Mouse (Mus musculus) kidney, adult 2 months (tissue): ENCODE results near the gene Olfr1451. TPM values are rescaled to one million over a fixed set of nuclear protein-coding genes. Genes with fewer than 3 reads are reported as not detected.
"Not testable (repeated sequence)": the region's sequence is repeated elsewhere in the genome, so short reads cannot be mapped to it uniquely, and the experiment has no call there.

ENCODE experiments used
- DNase-seq: peaks from one replicate; pipeline ENCODE4 v3.0.0; 2021
- H3K27ac ChIP-seq: fragments of 200-500 bp; 2 replicates; pipeline ENCODE4 v1.5.1; 2012; ENCODE audit warnings: low read depth, low read length, control low read depth, inconsistent platforms; ENCODE audit not compliant: insufficient read depth
- H3K27me3 ChIP-seq: fragments of 200-500 bp; replicated peaks from 2 replicates; pipeline ENCODE4 v1.6.1; 2012; ENCODE audit warnings: mild to moderate bottlenecking, moderate library complexity, low read length, inconsistent platforms; ENCODE audit not compliant: control insufficient read depth, insufficient read depth
- H3K36me3 ChIP-seq: fragments of 200-500 bp; 2 replicates; pipeline ENCODE4 v1.6.1; 2012; ENCODE audit warnings: mild to moderate bottlenecking, moderate library complexity, low read length, inconsistent platforms; ENCODE audit not compliant: control insufficient read depth, insufficient read depth
- H3K4me1 ChIP-seq: fragments of 200-500 bp; 2 replicates; pipeline ENCODE4 v1.6.1; 2011; ENCODE audit warnings: low read length; ENCODE audit not compliant: control insufficient read depth, insufficient read depth
- H3K4me3 ChIP-seq: fragments of 200-500 bp; 2 replicates; pipeline ENCODE4 v1.5.1; 2011; ENCODE audit warnings: mild to moderate bottlenecking, low read depth, low read length, control low read depth; ENCODE audit not compliant: insufficient read depth
- CTCF ChIP-seq: fragments of 200-500 bp; conservative IDR thresholded peaks from 2 replicates; pipeline ENCODE4 v1.5.1; 2011; ENCODE audit warnings: low read depth, mild to moderate bottlenecking, control low read depth, low read length, moderate library complexity, mixed read lengths; ENCODE audit not compliant: insufficient read depth, insufficient read length
- POLR2A ChIP-seq: fragments of 200-500 bp; IDR thresholded peaks from one replicate; pipeline ENCODE4 v1.6.1; 2011; ENCODE audit warnings: low read depth, low read length, control low read depth
- WGBS: fragments of 180-500 bp; shearing (Covaris S2); methylation state at CpG from one replicate; pipeline ENCODE4 v1.1.7; 2018; 5-methylcytosine and 5-hydroxymethylcytosine counted together
- polyA plus RNA-seq: library from polyadenylated mRNA; depleted of rRNA; stranded (reverse); fragments of >200 nt; gene quantifications from 2 replicates; pipeline ENCODE4 v1.2.3, GENCODE M21; 2012; rRNA removed

The Olfr1451 gene
- polyA plus RNA-seq = not detected in 2 replicates

DNA sequence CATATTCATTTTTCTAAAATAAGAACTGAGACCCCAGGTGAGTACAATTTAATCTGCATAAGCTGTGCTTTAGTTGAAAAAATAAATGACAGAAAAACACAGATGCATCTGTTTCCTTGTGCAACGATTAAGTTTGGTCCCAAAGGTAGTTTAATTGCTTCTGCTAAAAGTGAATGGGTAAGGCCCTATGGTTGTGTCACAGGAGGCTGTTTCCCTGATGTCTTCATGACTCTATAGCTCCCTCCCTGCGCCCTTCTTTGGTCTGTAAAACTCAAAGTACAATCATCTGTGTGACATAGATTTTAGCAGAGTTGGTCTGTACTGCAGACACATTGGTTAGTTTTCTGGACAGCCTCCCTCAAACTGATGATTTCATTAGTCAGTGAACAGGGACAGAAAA is at the start of gene Olfr1451:
Olfr1451 (plus strand) TSS at position 301 of the 400 bp plus-strand sequence.
- 74% methylated on average over 2 of the region's 2 CpGs for WGBS
- Histone ChIP-seq H3K4me3 (no peak within 1 kb of the TSS), H3K36me3 (no peaks in the 10 kb centered on the region), H3K4me1 (no peaks in the 10 kb centered on the region), H3K27ac (no peak within 1 kb of the TSS), H3K27me3 (no peaks in the 10 kb centered on the region)
- no peak for DNase-seq
- TF ChIP-seq POLR2A = no peak
- TF ChIP-seq CTCF = no peak

DNA sequence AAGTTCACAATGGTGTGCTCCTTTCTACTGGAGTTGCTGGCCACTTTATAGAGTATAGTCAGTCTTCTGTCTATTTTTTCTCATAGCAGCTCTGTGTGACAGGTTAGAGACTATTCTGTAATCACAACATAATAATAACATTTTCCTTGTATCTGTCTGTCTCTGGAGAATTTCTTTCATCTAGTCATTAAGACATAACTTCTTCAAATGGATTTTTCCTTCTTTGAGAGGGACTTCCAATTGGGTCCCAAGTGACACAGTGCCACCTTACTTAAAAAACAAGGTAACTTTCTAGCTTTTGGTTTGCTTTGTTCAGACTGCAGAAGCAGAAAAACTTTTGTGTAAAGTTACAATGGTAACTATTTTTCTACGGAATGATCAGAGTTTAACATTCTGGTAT is 44.9 kb upstream of the Olfr1451 start, which contains the start of gene Olfr1450:
Olfr1450 (plus strand) TSS at position 301 of the 400 bp plus-strand sequence.
- 85% methylated on average over 1 of the region's 1 CpGs for WGBS
- Histone ChIP-seq H3K4me3 (no peak within 1 kb of the TSS), H3K36me3 (no peaks in the 10 kb centered on the region), H3K4me1 (no peaks in the 10 kb centered on the region), H3K27ac (no peak within 1 kb of the TSS), H3K27me3 (no peaks in the 10 kb centered on the region)
- TF ChIP-seq POLR2A = no peak
- no peak for TF ChIP-seq CTCF
- no peak for DNase-seq

DNA sequence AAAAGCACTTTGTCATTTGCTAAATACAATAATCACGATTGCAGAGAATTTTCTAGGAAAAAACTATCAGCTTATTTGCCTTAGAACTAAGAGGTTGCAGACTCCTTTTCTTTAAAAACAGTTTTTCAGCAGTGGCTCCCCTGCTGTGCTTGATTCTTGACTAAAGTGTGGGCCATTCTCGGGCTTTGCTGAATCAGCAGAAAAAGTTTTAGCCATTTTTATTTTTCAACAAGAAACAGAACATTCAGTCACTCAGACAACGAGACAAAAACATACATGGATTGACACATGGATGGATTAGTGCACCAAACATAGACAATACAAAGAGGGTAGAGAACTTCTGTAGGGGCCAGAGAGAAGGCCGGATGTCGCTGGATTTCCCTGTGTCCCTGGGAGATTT is 24.7 kb upstream of the Olfr1451 start:
- DNase-seq, H3K27ac ChIP-seq, H3K4me3 ChIP-seq, H3K27me3 ChIP-seq, H3K4me1 ChIP-seq, H3K36me3 ChIP-seq: not testable (repeated sequence)
- WGBS = 83% methylated on average over 5 of the region's 5 CpGs

DNA sequence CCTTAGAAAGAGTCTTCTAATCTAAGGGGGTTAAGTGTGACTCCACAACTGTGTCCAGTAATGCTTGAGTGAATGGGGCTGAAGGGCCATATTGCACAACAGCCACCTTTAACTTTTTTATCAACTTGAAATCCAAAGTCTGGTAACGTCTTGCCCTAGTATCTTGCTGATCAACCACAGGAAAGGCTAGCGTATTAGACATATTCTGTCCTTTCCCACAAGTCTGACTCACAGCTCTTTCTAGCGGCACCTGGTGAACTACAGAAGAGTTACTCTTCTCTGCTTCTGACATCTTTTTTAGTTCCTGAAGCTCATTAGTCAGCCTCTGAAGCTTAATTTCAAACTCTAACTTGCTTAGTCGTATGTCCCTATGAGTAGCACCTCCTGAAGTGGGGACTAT is 2.5 kb upstream of the Olfr1451 start:
- H3K4me1 ChIP-seq, H3K27me3 ChIP-seq, H3K27ac ChIP-seq, H3K36me3 ChIP-seq, DNase-seq, H3K4me3 ChIP-seq: not testable (repeated sequence)
- 92% methylated on average over 4 of the region's 4 CpGs for WGBS

DNA sequence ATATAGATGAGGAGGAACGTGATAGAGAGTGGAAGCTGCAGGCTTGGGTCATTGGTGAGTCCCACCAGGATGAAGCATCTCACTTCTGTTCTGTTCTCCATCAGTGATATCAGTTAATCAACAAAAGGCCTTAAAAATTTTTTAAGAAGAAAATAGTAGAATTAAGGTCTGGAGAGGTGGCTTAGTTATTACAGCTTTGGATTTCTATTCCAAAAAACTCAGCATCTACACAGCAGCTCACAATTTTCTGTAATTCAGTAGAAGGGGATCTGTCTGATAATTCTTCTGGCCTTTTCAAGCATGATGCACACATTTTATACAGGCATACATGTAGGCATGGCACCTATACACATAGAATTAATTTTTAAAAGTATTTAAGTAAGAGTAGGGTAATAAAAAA is 33.4 kb downstream of the Olfr1451 start, which contains the start of gene Olfr1453:
Olfr1453 (minus strand) TSS at position 101 of the 400 bp plus-strand sequence.
- Histone ChIP-seq H3K27ac (no peak within 1 kb of the TSS), H3K36me3 (no peaks in the 10 kb centered on the region), H3K27me3 (no peaks in the 10 kb centered on the region), H3K4me1 (no peaks in the 10 kb centered on the region), H3K4me3 (no peak within 1 kb of the TSS)
- TF ChIP-seq POLR2A = no peak
- TF ChIP-seq CTCF = no peak
- no peak for DNase-seq
- WGBS = 50% methylated on average over 1 of the region's 1 CpGs

Other genes with a start within 250 kb of the Olfr1451 start
- gene Cntf, start 229.4 kb upstream of the Olfr1451 start, polyA plus RNA-seq = 2.9 and 3.6 TPM in 2 replicates
- 15.7 and 17.7 TPM in 2 replicates for gene Zfp91, start 198.9 kb upstream of the Olfr1451 start, polyA plus RNA-seq
- gene Lpxn, start 198.8 kb upstream of the Olfr1451 start, polyA plus RNA-seq = 1.8 and 3.2 TPM in 2 replicates
- not detected in 2 replicates for gene Gm5244, start 148.3 kb upstream of the Olfr1451 start, polyA plus RNA-seq
- not detected in 2 replicates for gene Olfr1444, start 137.7 kb upstream of the Olfr1451 start, polyA plus RNA-seq
- not detected in 2 replicates for gene Olfr1445, start 111.2 kb upstream of the Olfr1451 start, polyA plus RNA-seq
- gene Olfr1446, start 101.5 kb upstream of the Olfr1451 start, polyA plus RNA-seq = not detected in 2 replicates
- gene Olfr1447, start 91.3 kb upstream of the Olfr1451 start, polyA plus RNA-seq = not detected in 2 replicates
- gene Olfr1448, start 70.6 kb upstream of the Olfr1451 start, polyA plus RNA-seq = not detected in 2 replicates
- not detected in 2 replicates for gene Olfr1449, start 64.2 kb upstream of the Olfr1451 start, polyA plus RNA-seq
- not detected in 2 replicates for gene Olfr1450, start 44.8 kb upstream of the Olfr1451 start, polyA plus RNA-seq
- not detected in 2 replicates for gene Olfr1453, start 33.3 kb downstream of the Olfr1451 start, polyA plus RNA-seq
- not detected in 2 replicates for gene Olfr1454, start 65.6 kb downstream of the Olfr1451 start, polyA plus RNA-seq
- gene Olfr1457, start 102.9 kb downstream of the Olfr1451 start, polyA plus RNA-seq = not detected in 2 replicates
- gene Olfr1458, start 111.8 kb downstream of the Olfr1451 start, polyA plus RNA-seq = not detected in 2 replicates
- gene Olfr1459, start 154.5 kb downstream of the Olfr1451 start, polyA plus RNA-seq = not detected in 2 replicates
- gene Olfr1461, start 168.0 kb downstream of the Olfr1451 start, polyA plus RNA-seq = not detected in 2 replicates
- not detected in 2 replicates for gene Olfr1462, start 190.7 kb downstream of the Olfr1451 start, polyA plus RNA-seq
- not detected in 2 replicates for gene Olfr1463, start 236.3 kb downstream of the Olfr1451 start, polyA plus RNA-seq